Mouse (Mus musculus): ENCODE measurements around the gene Cryba2. TPM values are rescaled to one million over a fixed set of nuclear protein-coding genes. Genes with fewer than 3 reads are reported as not detected.

Cryba2 gene
- not detected in 2 replicates for polyA plus RNA-seq (2016; fragmentation: Nextera tagmentation; extraction: Ambion mirVana)

- WGBS = 2% methylated on average over 25 of the region's 25 CpGs
- ATAC-seq (ENCODE audit: low FRiP score, low read depth) = peak; percentile 32; the same call in 1 of the 2 replicates
Measured at GRCm38 (mm10) chr1:74893134-74893855, at the start of gene Cryba2. Cryba2 (minus strand) TSS chr1:74893143.

GRCm38 (mm10) chr1:74941651-74942360 lies 48.9 kb upstream of the Cryba2 start:
- Histone ChIP-seq H3K27me3 (peaks cover 66% of the 10 kb centered on the region), H3K36me3 (no peaks in the 10 kb centered on the region), H3K4me2 (replicated peaks) (no peak overlapping the region), H3K4me3 (no peak overlapping the region), H3K9ac (replicated peaks) (no peak overlapping the region), H3K27ac (replicated peaks) (no peak overlapping the region), H3K4me1 (no peaks in the 10 kb centered on the region), H3K9me3 (no peaks in the 10 kb centered on the region)
- WGBS = 61% methylated on average over 12 of the region's 12 CpGs
- no peak for ATAC-seq (ENCODE audit: low FRiP score, low read depth)

More at GRCm38 (mm10) chr1:74893134-74893855, at the start of gene Cryba2:
- H3K36me3 ChIP-seq = no peaks in the 10 kb centered on the region
- H3K4me1 ChIP-seq = peaks cover 22% of the 10 kb centered on the region
- peak within 1 kb of the TSS; percentile 48 for H3K4me2 ChIP-seq (replicated peaks)
- peak within 1 kb of the TSS; percentile 35; the same call in 1 of the 2 replicates for H3K9ac ChIP-seq (replicated peaks)
- H3K27ac ChIP-seq (replicated peaks) = no peak within 1 kb of the TSS
- peaks cover 98% of the 10 kb centered on the region for H3K27me3 ChIP-seq
- peak within 1 kb of the TSS; percentile 26 for H3K4me3 ChIP-seq
- no peaks in the 10 kb centered on the region for H3K9me3 ChIP-seq

- Histone ChIP-seq H3K27me3 (peaks cover 52% of the 10 kb centered on the region), H3K27ac (replicated peaks) (no peak overlapping the region), H3K36me3 (no peaks in the 10 kb centered on the region), H3K9me3 (no peaks in the 10 kb centered on the region), H3K4me2 (replicated peaks) (no peak overlapping the region), H3K9ac (replicated peaks) (no peak overlapping the region), H3K4me3 (no peak overlapping the region), H3K4me1 (no peaks in the 10 kb centered on the region)
- WGBS = 14% methylated on average over 3 of the region's 3 CpGs
- no peak for ATAC-seq (ENCODE audit: low FRiP score, low read depth)
Measured at GRCm38 (mm10) chr1:74939762-74940161, 46.8 kb upstream of the Cryba2 start.

- Histone ChIP-seq H3K27me3 (peaks cover 42% of the 10 kb centered on the region), H3K36me3 (no peaks in the 10 kb centered on the region), H3K9me3 (no peaks in the 10 kb centered on the region), H3K4me3 (no peak overlapping the region), H3K4me1 (no peaks in the 10 kb centered on the region), H3K9ac (replicated peaks) (no peak overlapping the region), H3K27ac (replicated peaks) (no peak overlapping the region), H3K4me2 (replicated peaks) (no peak overlapping the region)
- ATAC-seq (ENCODE audit: low FRiP score, low read depth) = no peak
- WGBS = 35% methylated on average over 12 of the region's 12 CpGs
Measured at GRCm38 (mm10) chr1:74936221-74936830, 43.4 kb upstream of the Cryba2 start.

DNA sequence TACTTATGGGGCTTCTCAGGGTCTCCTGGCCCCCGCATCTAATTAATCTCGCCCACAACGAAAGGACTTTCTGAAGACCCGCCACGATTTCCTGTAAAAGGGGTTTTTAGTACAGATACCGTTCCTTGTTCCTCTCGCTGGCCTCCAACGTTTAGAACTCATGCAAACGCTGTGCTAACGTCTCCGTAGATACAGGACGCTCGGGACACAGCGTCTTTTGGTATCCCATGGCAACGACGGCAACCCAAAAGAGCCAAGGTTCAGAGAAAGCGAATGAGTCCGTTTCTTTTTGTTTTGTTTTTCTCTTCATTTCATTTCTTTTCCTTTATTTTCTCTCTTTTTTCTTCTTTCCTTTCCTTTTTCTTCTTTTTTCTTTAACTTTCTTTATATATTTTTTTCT lies 42.5 kb upstream of the Cryba2 start, which contains the start of gene Cfap65:
Cfap65 (minus strand) TSS at position 198 of the 400 bp plus-strand sequence.
- no peaks in the 10 kb centered on the region for H3K4me1 ChIP-seq
- peaks cover 42% of the 10 kb centered on the region for H3K27me3 ChIP-seq
- WGBS = under 1% methylated on average over 18 of the region's 18 CpGs
- ATAC-seq (ENCODE audit: low FRiP score, low read depth) = peak; percentile 72; the same call in 1 of the 2 replicates
- peak within 1 kb of the TSS; percentile 43 for H3K4me3 ChIP-seq
- peak within 1 kb of the TSS; percentile 62 for H3K4me2 ChIP-seq (replicated peaks)
- H3K9ac ChIP-seq (replicated peaks) = 0 out of 2 replicates have a peak within 1 kb of the TSS, but pooled peaks have one; percentile 16
- no peaks in the 10 kb centered on the region for H3K36me3 ChIP-seq
- no peak within 1 kb of the TSS for H3K27ac ChIP-seq (replicated peaks)
- H3K9me3 ChIP-seq = no peaks in the 10 kb centered on the region

GRCm38 (mm10) chr1:74927621-74928296 lies 34.8 kb upstream of the Cryba2 start:
- no peaks in the 10 kb centered on the region for H3K9me3 ChIP-seq
- H3K4me2 ChIP-seq (replicated peaks) = no peak overlapping the region
- no peaks in the 10 kb centered on the region for H3K4me1 ChIP-seq
- 86% methylated on average over 9 of the region's 9 CpGs for WGBS
- no peaks in the 10 kb centered on the region for H3K36me3 ChIP-seq
- H3K9ac ChIP-seq (replicated peaks) = no peak overlapping the region
- no peak for ATAC-seq (ENCODE audit: low FRiP score, low read depth)
- peaks cover 34% of the 10 kb centered on the region for H3K27me3 ChIP-seq
- no peak overlapping the region for H3K27ac ChIP-seq (replicated peaks)
- no peak overlapping the region for H3K4me3 ChIP-seq

DNA sequence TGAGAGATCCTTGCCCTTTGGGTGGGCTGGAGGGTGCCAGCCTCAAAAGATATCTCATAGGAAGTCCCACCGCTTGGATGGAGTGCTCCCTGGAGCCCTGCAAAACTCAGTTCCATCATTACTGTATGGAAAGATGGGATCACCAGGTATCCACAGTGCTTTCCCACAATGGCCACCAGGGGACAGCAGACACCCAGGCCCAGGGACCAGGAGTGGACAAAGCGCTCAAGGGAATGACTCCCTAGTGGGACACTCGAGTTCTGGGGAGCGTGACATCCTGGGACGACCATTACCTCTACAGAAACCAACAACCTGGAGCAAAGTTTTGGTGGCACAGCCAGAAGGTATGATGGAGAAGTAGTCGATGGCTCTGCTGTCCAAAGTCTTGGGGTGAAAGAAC lies 33.8 kb upstream of the Cryba2 start:
- no peaks in the 10 kb centered on the region for H3K9me3 ChIP-seq
- no peak overlapping the region for H3K4me3 ChIP-seq
- H3K36me3 ChIP-seq = no peaks in the 10 kb centered on the region
- H3K27me3 ChIP-seq = peaks cover 31% of the 10 kb centered on the region
- WGBS = 33% methylated on average over 6 of the region's 6 CpGs
- no peak overlapping the region for H3K9ac ChIP-seq (replicated peaks)
- ATAC-seq (ENCODE audit: low FRiP score, low read depth) = no peak
- no peak overlapping the region for H3K27ac ChIP-seq (replicated peaks)
- H3K4me2 ChIP-seq (replicated peaks) = no peak overlapping the region
- H3K4me1 ChIP-seq = no peaks in the 10 kb centered on the region

DNA sequence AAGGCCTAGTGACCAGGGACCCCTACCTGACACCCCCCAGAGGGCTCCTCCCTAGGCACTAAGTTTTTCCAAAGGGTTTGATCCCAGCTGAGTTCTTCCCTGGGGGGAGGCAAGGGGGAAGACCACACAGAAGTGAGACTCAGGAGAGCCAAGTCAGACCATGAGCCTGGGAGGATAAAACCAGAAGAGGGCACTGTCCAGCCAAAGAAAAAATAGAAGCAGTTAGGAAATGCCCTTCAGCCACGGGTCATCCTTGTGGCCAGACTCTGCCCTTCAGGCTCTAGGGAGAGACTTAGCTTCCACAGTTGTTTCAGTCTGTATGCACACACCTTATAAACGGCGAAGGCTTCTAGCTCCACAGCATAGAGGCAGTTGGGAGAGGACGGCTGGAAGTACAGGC lies 31.5 kb upstream of the Cryba2 start:
- Histone ChIP-seq H3K4me3 (no peak overlapping the region), H3K4me2 (replicated peaks) (no peak overlapping the region), H3K36me3 (no peaks in the 10 kb centered on the region), H3K27me3 (peaks cover 31% of the 10 kb centered on the region), H3K9ac (replicated peaks) (no peak overlapping the region), H3K27ac (replicated peaks) (no peak overlapping the region), H3K9me3 (no peaks in the 10 kb centered on the region), H3K4me1 (no peaks in the 10 kb centered on the region)
- ATAC-seq (ENCODE audit: low FRiP score, low read depth) = no peak
- 67% methylated on average over 4 of the region's 4 CpGs for WGBS

DNA sequence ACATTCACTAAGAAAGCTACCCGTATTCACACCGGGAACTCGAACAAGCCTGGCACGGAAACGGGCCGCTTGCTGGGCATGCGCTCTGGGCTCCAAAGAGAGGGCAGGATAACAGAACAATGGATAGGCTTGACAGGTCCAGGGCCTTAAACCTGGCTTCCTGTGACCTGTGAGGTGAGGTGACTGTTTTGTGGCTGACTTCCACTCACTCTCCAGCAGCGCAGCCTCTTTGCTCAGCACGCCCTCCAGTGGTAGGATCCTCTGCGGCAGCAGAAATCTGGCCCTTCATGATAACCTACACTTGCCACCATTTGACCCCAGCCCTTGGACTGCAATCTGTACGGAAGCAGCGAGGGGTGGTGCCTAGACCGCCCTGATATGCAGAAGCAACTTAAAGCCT lies 22.8 kb upstream of the Cryba2 start:
- no peaks in the 10 kb centered on the region for H3K4me1 ChIP-seq
- ATAC-seq (ENCODE audit: low FRiP score, low read depth) = no peak
- no peak overlapping the region for H3K4me3 ChIP-seq
- H3K9ac ChIP-seq (replicated peaks) = no peak overlapping the region
- WGBS = 26% methylated on average over 13 of the region's 13 CpGs
- no peaks in the 10 kb centered on the region for H3K36me3 ChIP-seq
- no peak overlapping the region for H3K27ac ChIP-seq (replicated peaks)
- peak overlapping the region; percentile 23 for H3K4me2 ChIP-seq (replicated peaks)
- 0 out of 2 replicates have a peak, but pooled peaks cover 3% of the 10 kb centered on the region for H3K9me3 ChIP-seq
- peaks cover 46% of the 10 kb centered on the region for H3K27me3 ChIP-seq

- H3K4me2 ChIP-seq (replicated peaks) = no peak overlapping the region
- H3K27me3 ChIP-seq = peaks cover 85% of the 10 kb centered on the region
- no peaks in the 10 kb centered on the region for H3K9me3 ChIP-seq
- no peak overlapping the region for H3K9ac ChIP-seq (replicated peaks)
- peaks cover 21% of the 10 kb centered on the region for H3K4me1 ChIP-seq
- no peaks in the 10 kb centered on the region for H3K36me3 ChIP-seq
- no peak overlapping the region for H3K27ac ChIP-seq (replicated peaks)
- 29% methylated on average over 6 of the region's 6 CpGs for WGBS
- ATAC-seq (ENCODE audit: low FRiP score, low read depth) = no peak
- H3K4me3 ChIP-seq = no peak overlapping the region
Measured at GRCm38 (mm10) chr1:74902191-74902590, 9.2 kb upstream of the Cryba2 start.

DNA sequence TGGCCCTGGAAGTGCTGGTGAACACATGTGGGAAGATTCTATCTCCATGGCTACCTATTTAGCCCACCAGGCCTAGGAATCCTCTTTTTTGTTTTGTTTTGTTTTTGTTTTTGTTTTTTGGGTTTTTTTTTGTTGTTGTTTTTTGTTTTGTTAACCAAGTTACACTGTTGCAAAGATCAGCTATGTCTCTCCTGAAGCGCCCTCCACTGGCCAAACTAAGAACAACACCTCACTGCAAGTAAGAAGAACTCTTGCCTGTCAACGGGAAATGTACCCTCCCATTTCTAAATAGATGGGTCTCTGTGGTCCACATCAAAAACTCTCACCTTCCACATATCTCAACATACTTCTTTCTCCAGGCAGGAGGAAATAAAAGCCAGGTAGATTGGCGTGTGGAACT lies 8.7 kb upstream of the Cryba2 start:
- no peak overlapping the region for H3K4me3 ChIP-seq
- H3K4me2 ChIP-seq (replicated peaks) = no peak overlapping the region
- H3K9me3 ChIP-seq = no peaks in the 10 kb centered on the region
- no peak overlapping the region for H3K27ac ChIP-seq (replicated peaks)
- H3K9ac ChIP-seq (replicated peaks) = no peak overlapping the region
- 3% methylated on average over 3 of the region's 3 CpGs for WGBS
- H3K27me3 ChIP-seq = peaks cover 88% of the 10 kb centered on the region
- no peak for ATAC-seq (ENCODE audit: low FRiP score, low read depth)
- peaks cover 22% of the 10 kb centered on the region for H3K4me1 ChIP-seq
- H3K36me3 ChIP-seq = no peaks in the 10 kb centered on the region
